Comparison of ENCODE assay signal across 10 mouse cellular contexts in genomic region chr1:132384001-132384554, GRCm38 (mm10). TPM values are rescaled to one million over a fixed set of nuclear protein-coding genes. Genes with fewer than 3 reads are reported as not detected.
DNase-seq lines count a peak whose midpoint lies in the region; ATAC-seq and TF ChIP-seq lines count a peak whose summit lies in the region.
"Had no signal": no experiment of that assay in that cellular context is flagged by ENCODE, and none has a peak within 500 bp of the region (broad histone marks: within the 10 kb centered on the region; RNA-seq: fewer than 3 reads in every experiment).

No protein-coding gene starts in this region.

- ATAC-seq in midbrain, embryonic 12.5 days (ENCODE audit: low FRiP score, low read depth) = no peak
- ATAC-seq in midbrain, embryonic 11.5 days (ENCODE audit: low FRiP score) = no peak
- ATAC-seq in intestine, embryonic 16.5 days = no peak
- ATAC-seq: activated CD4-positive, CD25-positive, alpha-beta regulatory T cell, adult 4 months had no signal

- no peak for TF ChIP-seq POLR2A in olfactory bulb, adult 2 months (IDR thresholded peaks at IDR 0.05; ENCODE audit: insufficient read depth, low read depth, low read length)

- DNase-seq in gastrocnemius, adult 18-20 months (ENCODE audit: low spot score) = peak; percentile 59
- no peak for DNase-seq in gastrocnemius, postnatal 10 days
- no peak for DNase-seq in midbrain, embryonic 11.5 days (ENCODE audit: low spot score, missing footprints)
- DNase-seq in heart, postnatal 14 days = peak; percentile 53 to 60
- DNase-seq in layer of hippocampus, postnatal 36 days = no peak

- intact Hi-C loops in heart, postnatal 14 days (cut with DNase I) = no loop called here

- no peak overlapping the region for H3K4me2 ChIP-seq in midbrain, embryonic 12.5 days (replicated peaks)
- no peak overlapping the region for H3K4me2 ChIP-seq in midbrain, embryonic 11.5 days
- H3K4me2 ChIP-seq in intestine, embryonic 16.5 days (ENCODE audit: low read depth, low read length) = no peak overlapping the region
- H3K4me2 ChIP-seq: stomach, embryonic 15.5 days had no signal

- H3K27ac ChIP-seq in midbrain, embryonic 12.5 days (replicated peaks) = peak overlapping the region; percentile 26; the same call in 1 of the 2 replicates
- no peak overlapping the region for H3K27ac ChIP-seq in midbrain, embryonic 11.5 days (ENCODE audit: low read depth, low read length)
- H3K27ac ChIP-seq in olfactory bulb, adult 2 months (ENCODE audit: insufficient read depth, low read depth, low read length) = peak overlapping the region; percentile 78
- no peak overlapping the region for H3K27ac ChIP-seq in intestine, embryonic 16.5 days (ENCODE audit: low read length)
- H3K27ac ChIP-seq: stomach, embryonic 15.5 days had no signal

- H3K27me3 ChIP-seq in midbrain, embryonic 12.5 days = no peaks in the 10 kb centered on the region
- H3K27me3 ChIP-seq in midbrain, embryonic 11.5 days (ENCODE audit: control insufficient read depth, insufficient read depth, low read length) = no peaks in the 10 kb centered on the region
- no peaks in the 10 kb centered on the region for H3K27me3 ChIP-seq in intestine, embryonic 16.5 days (replicated peaks; ENCODE audit: control insufficient read depth, insufficient read depth, low read length)
- H3K27me3 ChIP-seq: stomach, embryonic 15.5 days had no signal

- 94% methylated on average over 8 of the region's 8 CpGs for WGBS in midbrain, embryonic 12.5 days
- 91% methylated on average over 8 of the region's 8 CpGs for WGBS in midbrain, embryonic 11.5 days
- WGBS in olfactory bulb, adult 2 months = 33% methylated on average over 8 of the region's 8 CpGs
- WGBS in intestine, embryonic 16.5 days = 89% methylated on average over 8 of the region's 8 CpGs

- H3K9ac ChIP-seq in midbrain, embryonic 12.5 days (replicated peaks) = no peak overlapping the region; the same call in 1 of the 2 replicates
- no peak overlapping the region for H3K9ac ChIP-seq in midbrain, embryonic 11.5 days (ENCODE audit: low read length)
- no peak overlapping the region for H3K9ac ChIP-seq in intestine, embryonic 16.5 days (ENCODE audit: low read depth, low read length)
- H3K9ac ChIP-seq: stomach, embryonic 15.5 days had no signal

- H3K4me3 ChIP-seq in midbrain, embryonic 12.5 days = no peak overlapping the region
- no peak overlapping the region for H3K4me3 ChIP-seq in midbrain, embryonic 11.5 days (ENCODE audit: low read depth, low read length)
- H3K4me3 ChIP-seq in olfactory bulb, adult 2 months (ENCODE audit: insufficient read depth, low read depth, low read length) = no peak overlapping the region
- H3K4me3 ChIP-seq in intestine, embryonic 16.5 days (ENCODE audit: low read length) = no peak overlapping the region
- H3K4me3 ChIP-seq: stomach, embryonic 15.5 days had no signal

- TF ChIP-seq CTCF in olfactory bulb, adult 2 months (IDR thresholded peaks at IDR 0.05; ENCODE audit: insufficient read depth, low read depth, low read length) = no peak

- peaks cover 53% of the 10 kb centered on the region for H3K4me1 ChIP-seq in midbrain, embryonic 12.5 days
- H3K4me1 ChIP-seq in midbrain, embryonic 11.5 days (ENCODE audit: control insufficient read depth, insufficient read depth, low read length) = peaks cover 34% of the 10 kb centered on the region
- peaks cover 51% of the 10 kb centered on the region for H3K4me1 ChIP-seq in olfactory bulb, adult 2 months (ENCODE audit: control insufficient read depth, insufficient read depth, low read length)
- H3K4me1 ChIP-seq in intestine, embryonic 16.5 days (ENCODE audit: control insufficient read depth, insufficient read depth, low read length) = peaks cover 27% of the 10 kb centered on the region

- H3K9me3 ChIP-seq in midbrain, embryonic 12.5 days = no peaks in the 10 kb centered on the region
- H3K9me3 ChIP-seq in midbrain, embryonic 11.5 days (ENCODE audit: control insufficient read depth, low read length) = no peaks in the 10 kb centered on the region
- H3K9me3 ChIP-seq in intestine, embryonic 16.5 days (ENCODE audit: control insufficient read depth, low read length) = no peaks in the 10 kb centered on the region
- H3K9me3 ChIP-seq: stomach, embryonic 15.5 days had no signal

- H3K36me3 ChIP-seq in midbrain, embryonic 12.5 days = peaks cover 24% of the 10 kb centered on the region
- peaks cover 3% of the 10 kb centered on the region for H3K36me3 ChIP-seq in midbrain, embryonic 11.5 days (ENCODE audit: control insufficient read depth, insufficient read depth, low read length)
- H3K36me3 ChIP-seq in intestine, embryonic 16.5 days (ENCODE audit: control insufficient read depth, insufficient read depth, low read length) = no peaks in the 10 kb centered on the region
- H3K36me3 ChIP-seq: stomach, embryonic 15.5 days had no signal

RNA-seq across cellular contexts. Expression of gene Tmcc2, which starts 7.0 kb away (rescaled TPM):
- 10 to 100 TPM; 36.8 to 41.5 TPM for total RNA-seq in gastrocnemius, adult 18-20 months (2021)
- 10 to 100 TPM; 24.8 to 30.7 TPM for total RNA-seq in gastrocnemius, postnatal 10 days (2021)
- 35.4 and 36.8 TPM in 2 replicates for polyA plus RNA-seq in midbrain, embryonic 12.5 days (2016; fragmentation: Nextera tagmentation; extraction: Ambion mirVana)
- polyA plus RNA-seq in midbrain, embryonic 11.5 days (2014; fragmentation: Nextera tagmentation; extraction: Ambion mirVana) = 8.9 and 11.1 TPM in 2 replicates
- 10 to 100 TPM; 14.8 to 15.4 TPM for total RNA-seq in heart, postnatal 14 days (2021)
- not detected in 2 replicates for polyA plus RNA-seq in olfactory bulb, adult 2 months (2012; ENCODE audit: insufficient read depth, insufficient read length, low replicate concordance, missing spikeins)
- polyA plus RNA-seq in intestine, embryonic 16.5 days (2015; fragmentation: Nextera tagmentation; extraction: Ambion mirVana) = 9.4 and 12.2 TPM in 2 replicates
- 100 to 1,000 TPM; 240 to 247 TPM for total RNA-seq in layer of hippocampus, postnatal 36 days (2021)

RNA-seq across cellular contexts. Expression of gene Dstyk, which starts 33.3 kb away (rescaled TPM):
- total RNA-seq in gastrocnemius, adult 18-20 months (2021) = 1 to 10 TPM; 9.6 to 9.9 TPM
- 10 to 100 TPM; 16.1 to 16.8 TPM for total RNA-seq in gastrocnemius, postnatal 10 days (2021)
- polyA plus RNA-seq in midbrain, embryonic 12.5 days (2016; fragmentation: Nextera tagmentation; extraction: Ambion mirVana) = 17.6 and 17.9 TPM in 2 replicates
- polyA plus RNA-seq in midbrain, embryonic 11.5 days (2014; fragmentation: Nextera tagmentation; extraction: Ambion mirVana) = 11.6 and 13.0 TPM in 2 replicates
- total RNA-seq in heart, postnatal 14 days (2021) = 10 to 100 TPM; 17.7 to 19.0 TPM
- not detected in 2 replicates for polyA plus RNA-seq in olfactory bulb, adult 2 months (2012; ENCODE audit: insufficient read depth, insufficient read length, low replicate concordance, missing spikeins)
- 6.2 and 6.3 TPM in 2 replicates for polyA plus RNA-seq in intestine, embryonic 16.5 days (2015; fragmentation: Nextera tagmentation; extraction: Ambion mirVana)
- 10 to 100 TPM; 53.1 to 54.0 TPM for total RNA-seq in layer of hippocampus, postnatal 36 days (2021)

Comparison
In these comparisons a context has a peak if more than half of its experiments do, and no peak if none do; other contexts are left out.
1. DNase-seq: peak in gastrocnemius, adult 18-20 months (single experiment) and heart, postnatal 14 days (2 of 2); none in gastrocnemius, postnatal 10 days (single experiment), midbrain, embryonic 11.5 days (single experiment) and layer of hippocampus, postnatal 36 days (0 of 2).
2. H3K27ac ChIP-seq: peak in midbrain, embryonic 12.5 days (single experiment) and olfactory bulb, adult 2 months (single experiment); none in midbrain, embryonic 11.5 days (single experiment) and intestine, embryonic 16.5 days (single experiment).
3. RNA of gene Tmcc2, which starts 7.0 kb away (total RNA-seq): 240 to 247 TPM in layer of hippocampus, postnatal 36 days; 36.8 to 41.5 TPM in gastrocnemius, adult 18-20 months, 24.8 to 30.7 TPM in gastrocnemius, postnatal 10 days and 14.8 to 15.4 TPM in heart, postnatal 14 days; every median in the first group is over 4 times any median in the second.